Mouse (Mus musculus): ENCODE measurements around the gene Rnf39. TPM values are rescaled to one million over a fixed set of nuclear protein-coding genes. Genes with fewer than 3 reads are reported as not detected.
A peak's percentile ranks its signal among the peaks of the same experiment; 100 is the strongest.

The Rnf39 gene
- 0.65 and 1.7 TPM in 2 replicates for polyA plus RNA-seq (2015; fragmentation: Nextera tagmentation; extraction: Ambion mirVana)

DNA sequence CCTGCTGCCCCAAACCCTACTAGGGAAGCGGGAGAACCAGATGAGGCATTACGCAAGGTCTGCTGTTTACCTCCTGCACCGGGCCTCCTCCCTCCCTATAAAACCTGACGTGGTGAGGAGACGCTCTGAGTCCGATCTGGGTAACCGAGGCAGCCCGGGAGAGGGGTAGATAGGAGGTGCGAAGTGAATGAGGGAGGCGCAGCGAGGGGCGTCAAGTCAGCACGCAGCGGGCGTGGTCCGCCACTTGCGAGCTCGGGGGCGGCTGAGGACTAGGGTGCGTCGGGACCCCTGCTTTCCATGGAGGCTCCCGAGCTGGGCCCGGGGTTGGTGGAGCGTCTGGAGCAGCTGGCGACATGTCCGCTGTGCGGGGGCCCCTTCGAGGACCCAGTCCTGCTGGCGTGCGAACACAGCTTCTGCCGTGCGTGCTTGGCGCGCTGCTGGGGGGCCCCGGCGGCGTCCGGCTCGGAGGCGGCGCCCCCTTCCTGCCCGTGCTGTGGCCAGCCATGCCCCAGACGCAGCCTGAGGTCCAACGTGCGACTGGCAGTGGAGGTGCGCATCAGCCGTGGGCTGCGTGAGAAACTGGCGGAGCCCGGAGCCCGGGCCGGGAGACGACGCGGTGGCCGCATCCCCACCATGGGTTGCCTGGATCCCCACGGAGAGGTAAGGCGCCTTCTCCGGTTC lies at the start of gene Rnf39:
Gene Rnf39, plus strand, starts transcription at position 128 of the 681 bp plus-strand sequence.
- Histone ChIP-seq H3K4me2 (ENCODE audit: low read depth, low read length) (peak within 1 kb of the TSS; percentile 75), H3K9ac (ENCODE audit: low read length) (peak within 1 kb of the TSS; percentile 53), H3K27ac (ENCODE audit: low read length) (peak within 1 kb of the TSS; percentile 12; the same call in 1 of the 2 replicates), H3K27me3 (ENCODE audit: control insufficient read depth, insufficient read depth, low read depth, low read length) (peaks cover 48% of the 10 kb centered on the region), H3K4me1 (replicated peaks; ENCODE audit: control insufficient read depth, insufficient read depth, low read length) (peaks cover 12% of the 10 kb centered on the region), H3K36me3 (ENCODE audit: control insufficient read depth, insufficient read depth, low read length) (no peaks in the 10 kb centered on the region), H3K4me3 (ENCODE audit: low read length) (peak within 1 kb of the TSS; percentile 48), H3K9me3 (ENCODE audit: control insufficient read depth, low read length) (no peaks in the 10 kb centered on the region)
- ATAC-seq (ENCODE audit: low read depth): peak; percentile 70
- WGBS: 1% methylated on average over 58 of the region's 59 CpGs

DNA sequence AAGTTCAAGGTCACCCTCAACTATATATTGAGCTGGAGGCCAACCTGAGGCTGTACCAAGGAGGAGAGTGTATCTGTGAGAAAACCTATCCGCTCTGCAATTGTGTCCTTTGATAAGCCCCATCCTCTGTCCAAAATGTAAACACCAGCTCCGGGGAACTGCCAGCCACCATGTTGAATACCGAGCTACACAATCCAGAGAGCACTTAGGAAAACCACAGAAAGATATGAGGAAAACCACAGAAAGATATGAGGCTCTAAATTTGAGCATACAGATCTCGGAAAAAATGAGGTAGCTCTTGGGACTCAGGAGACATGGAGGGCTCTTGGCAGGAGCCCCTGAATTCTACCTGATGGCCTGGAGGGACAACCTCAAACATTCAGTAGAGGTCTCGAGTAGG lies 49.3 kb upstream of the Rnf39 start:
- no peaks in the 10 kb centered on the region for H3K9me3 ChIP-seq (ENCODE audit: control insufficient read depth, low read length)
- H3K4me2 ChIP-seq (ENCODE audit: low read depth, low read length): no peak overlapping the region
- ATAC-seq (ENCODE audit: low read depth): no peak
- H3K36me3 ChIP-seq (ENCODE audit: control insufficient read depth, insufficient read depth, low read length): no peaks in the 10 kb centered on the region
- H3K4me1 ChIP-seq (replicated peaks; ENCODE audit: control insufficient read depth, insufficient read depth, low read length): no peaks in the 10 kb centered on the region
- H3K27me3 ChIP-seq (ENCODE audit: control insufficient read depth, insufficient read depth, low read depth, low read length): no peaks in the 10 kb centered on the region
- no peak overlapping the region for H3K27ac ChIP-seq (ENCODE audit: low read length)
- 25% methylated on average over 5 of the region's 5 CpGs for WGBS
- H3K4me3 ChIP-seq (ENCODE audit: low read length): no peak overlapping the region
- H3K9ac ChIP-seq (ENCODE audit: low read length): no peak overlapping the region

GRCm38 (mm10) chr17:36896583-36896982 lies 46.1 kb upstream of the Rnf39 start:
- Histone ChIP-seq H3K4me3 (ENCODE audit: low read length) (no peak overlapping the region), H3K36me3 (ENCODE audit: control insufficient read depth, insufficient read depth, low read length) (no peaks in the 10 kb centered on the region), H3K9me3 (ENCODE audit: control insufficient read depth, low read length) (no peaks in the 10 kb centered on the region), H3K27ac (ENCODE audit: low read length) (no peak overlapping the region), H3K9ac (ENCODE audit: low read length) (no peak overlapping the region), H3K4me1 (replicated peaks; ENCODE audit: control insufficient read depth, insufficient read depth, low read length) (no peaks in the 10 kb centered on the region), H3K27me3 (ENCODE audit: control insufficient read depth, insufficient read depth, low read depth, low read length) (no peaks in the 10 kb centered on the region), H3K4me2 (ENCODE audit: low read depth, low read length) (no peak overlapping the region)
- 87% methylated on average over 1 of the region's 1 CpGs for WGBS
- no peak for ATAC-seq (ENCODE audit: low read depth)

GRCm38 (mm10) chr17:36897065-36897464 lies 45.7 kb upstream of the Rnf39 start:
- no peak overlapping the region for H3K4me2 ChIP-seq (ENCODE audit: low read depth, low read length)
- no peak overlapping the region for H3K4me3 ChIP-seq (ENCODE audit: low read length)
- no peaks in the 10 kb centered on the region for H3K4me1 ChIP-seq (replicated peaks; ENCODE audit: control insufficient read depth, insufficient read depth, low read length)
- no peaks in the 10 kb centered on the region for H3K36me3 ChIP-seq (ENCODE audit: control insufficient read depth, insufficient read depth, low read length)
- no peaks in the 10 kb centered on the region for H3K9me3 ChIP-seq (ENCODE audit: control insufficient read depth, low read length)
- no peaks in the 10 kb centered on the region for H3K27me3 ChIP-seq (ENCODE audit: control insufficient read depth, insufficient read depth, low read depth, low read length)
- no peak overlapping the region for H3K27ac ChIP-seq (ENCODE audit: low read length)
- no peak for ATAC-seq (ENCODE audit: low read depth)
- H3K9ac ChIP-seq (ENCODE audit: low read length): no peak overlapping the region

GRCm38 (mm10) chr17:36897552-36898205 lies 45.0 kb upstream of the Rnf39 start, which contains the start of gene Trim31:
Trim31 (plus strand) TSS chr17:36898118.
- no peak within 1 kb of the TSS for H3K4me3 ChIP-seq (ENCODE audit: low read length)
- H3K36me3 ChIP-seq (ENCODE audit: control insufficient read depth, insufficient read depth, low read length): no peaks in the 10 kb centered on the region
- no peak within 1 kb of the TSS for H3K27ac ChIP-seq (ENCODE audit: low read length)
- no peaks in the 10 kb centered on the region for H3K4me1 ChIP-seq (replicated peaks; ENCODE audit: control insufficient read depth, insufficient read depth, low read length)
- no peaks in the 10 kb centered on the region for H3K27me3 ChIP-seq (ENCODE audit: control insufficient read depth, insufficient read depth, low read depth, low read length)
- no peak within 1 kb of the TSS for H3K9ac ChIP-seq (ENCODE audit: low read length)
- ATAC-seq (ENCODE audit: low read depth): no peak
- no peaks in the 10 kb centered on the region for H3K9me3 ChIP-seq (ENCODE audit: control insufficient read depth, low read length)
- no peak within 1 kb of the TSS for H3K4me2 ChIP-seq (ENCODE audit: low read depth, low read length)
- WGBS: 52% methylated on average over 6 of the region's 6 CpGs

GRCm38 (mm10) chr17:36899376-36899775 lies 43.3 kb upstream of the Rnf39 start:
- ATAC-seq (ENCODE audit: low read depth): no peak
- Histone ChIP-seq H3K36me3 (ENCODE audit: control insufficient read depth, insufficient read depth, low read length) (no peaks in the 10 kb centered on the region), H3K4me1 (replicated peaks; ENCODE audit: control insufficient read depth, insufficient read depth, low read length) (no peaks in the 10 kb centered on the region), H3K4me2 (ENCODE audit: low read depth, low read length) (no peak overlapping the region), H3K4me3 (ENCODE audit: low read length) (no peak overlapping the region), H3K27me3 (ENCODE audit: control insufficient read depth, insufficient read depth, low read depth, low read length) (no peaks in the 10 kb centered on the region), H3K27ac (ENCODE audit: low read length) (no peak overlapping the region), H3K9ac (ENCODE audit: low read length) (no peak overlapping the region), H3K9me3 (ENCODE audit: control insufficient read depth, low read length) (no peaks in the 10 kb centered on the region)
- 73% methylated on average over 4 of the region's 4 CpGs for WGBS

- H3K9me3 ChIP-seq (ENCODE audit: control insufficient read depth, low read length): no peaks in the 10 kb centered on the region
- no peak for ATAC-seq (ENCODE audit: low read depth)
These were observed 42.7 kb upstream of the Rnf39 start for GRCm38 (mm10) chr17:36900001-36900400.

DNA sequence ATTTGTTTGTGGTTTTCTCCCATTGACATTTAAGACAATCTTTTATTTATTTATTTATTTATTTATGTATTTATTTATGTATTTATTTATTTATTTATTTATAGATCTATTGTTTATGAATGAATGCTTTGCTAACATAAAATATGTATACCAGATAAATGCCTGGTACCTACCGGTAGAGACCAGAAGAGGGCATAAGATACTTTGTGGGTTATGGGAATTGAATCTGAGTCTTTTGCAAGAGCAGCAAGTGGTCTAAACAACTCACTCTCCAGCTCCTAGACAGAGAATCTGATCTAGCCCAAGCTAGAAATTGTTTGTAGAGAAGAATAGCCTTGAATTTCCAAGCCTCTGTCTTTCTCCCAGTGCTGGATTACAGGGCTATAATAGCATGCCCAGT lies 42.0 kb upstream of the Rnf39 start:
- WGBS: 18% methylated on average over 1 of the region's 1 CpGs
- ATAC-seq (ENCODE audit: low read depth): no peak
- no peaks in the 10 kb centered on the region for H3K36me3 ChIP-seq (ENCODE audit: control insufficient read depth, insufficient read depth, low read length)

More at GRCm38 (mm10) chr17:36900001-36900400, 42.7 kb upstream of the Rnf39 start:
- Histone ChIP-seq H3K27me3 (ENCODE audit: control insufficient read depth, insufficient read depth, low read depth, low read length) (no peaks in the 10 kb centered on the region), H3K4me2 (ENCODE audit: low read depth, low read length) (no peak overlapping the region), H3K4me3 (ENCODE audit: low read length) (no peak overlapping the region), H3K4me1 (replicated peaks; ENCODE audit: control insufficient read depth, insufficient read depth, low read length) (no peaks in the 10 kb centered on the region), H3K36me3 (ENCODE audit: control insufficient read depth, insufficient read depth, low read length) (no peaks in the 10 kb centered on the region), H3K27ac (ENCODE audit: low read length) (no peak overlapping the region), H3K9ac (ENCODE audit: low read length) (no peak overlapping the region)
- WGBS: 72% methylated on average over 5 of the region's 5 CpGs

DNA sequence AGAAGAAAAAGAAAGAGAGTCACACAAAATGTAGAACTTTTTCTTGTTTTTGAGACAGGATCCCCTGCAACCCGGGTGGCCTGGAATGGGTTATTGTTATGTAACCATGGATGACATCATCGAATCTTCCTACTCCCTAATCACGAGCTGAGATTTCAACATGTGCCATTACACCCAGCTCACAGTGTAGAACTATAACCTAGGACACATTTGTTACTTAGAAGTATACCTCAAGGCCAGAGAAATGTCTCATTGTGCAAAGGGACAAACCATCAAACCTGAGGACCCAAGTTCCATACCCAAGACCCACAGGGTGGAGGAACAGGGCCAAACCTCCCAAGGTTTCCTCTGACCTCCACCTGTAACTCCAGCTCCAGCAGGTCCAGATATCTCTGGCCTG lies 39.1 kb upstream of the Rnf39 start:
- H3K4me2 ChIP-seq (ENCODE audit: low read depth, low read length): no peak overlapping the region
- no peak for ATAC-seq (ENCODE audit: low read depth)
- no peaks in the 10 kb centered on the region for H3K36me3 ChIP-seq (ENCODE audit: control insufficient read depth, insufficient read depth, low read length)
- no peak overlapping the region for H3K9ac ChIP-seq (ENCODE audit: low read length)
- no peaks in the 10 kb centered on the region for H3K9me3 ChIP-seq (ENCODE audit: control insufficient read depth, low read length)
- no peak overlapping the region for H3K27ac ChIP-seq (ENCODE audit: low read length)
- H3K27me3 ChIP-seq (ENCODE audit: control insufficient read depth, insufficient read depth, low read depth, low read length): no peaks in the 10 kb centered on the region
- WGBS: 58% methylated on average over 3 of the region's 3 CpGs
- H3K4me1 ChIP-seq (replicated peaks; ENCODE audit: control insufficient read depth, insufficient read depth, low read length): no peaks in the 10 kb centered on the region
- H3K4me3 ChIP-seq (ENCODE audit: low read length): no peak overlapping the region

More for the DNA sequence above, 42.0 kb upstream of the Rnf39 start:
- H3K27ac ChIP-seq (ENCODE audit: low read length): no peak overlapping the region
- no peak overlapping the region for H3K4me3 ChIP-seq (ENCODE audit: low read length)
- H3K4me2 ChIP-seq (ENCODE audit: low read depth, low read length): no peak overlapping the region
- H3K4me1 ChIP-seq (replicated peaks; ENCODE audit: control insufficient read depth, insufficient read depth, low read length): no peaks in the 10 kb centered on the region
- H3K9ac ChIP-seq (ENCODE audit: low read length): no peak overlapping the region
- no peaks in the 10 kb centered on the region for H3K27me3 ChIP-seq (ENCODE audit: control insufficient read depth, insufficient read depth, low read depth, low read length)
- H3K9me3 ChIP-seq (ENCODE audit: control insufficient read depth, low read length): no peaks in the 10 kb centered on the region

Data from lung, embryonic 16.5 days (tissue).